Mouse (Mus musculus) stomach, postnatal 0 days (tissue): Measurements from ENCODE around the gene Plekha7.

Source experiments
- CTCF ChIP-seq: IDR thresholded peaks from 2 replicates; pipeline ENCODE4 v1.5.1; 2016; ENCODE audit warnings: antibody characterized with exemption, low read depth, mild to moderate bottlenecking, moderate library complexity
- EP300 ChIP-seq: optimal IDR thresholded peaks from 2 replicates; pipeline ENCODE3; 2016; ENCODE audit warnings: antibody characterized with exemption

GRCm38 (mm10) chr7:116123597-116123985 is 184.6 kb downstream of the Plekha7 start:
- TF ChIP-seq EP300 (no peak), CTCF (no peak)
